Mouse (Mus musculus) spleen, adult 2 months (tissue): ENCODE results near the gene Gdi2. TPM values are rescaled to one million over a fixed set of nuclear protein-coding genes. Genes with fewer than 3 reads are reported as not detected.
"Not testable (repeated sequence)": the region's sequence is repeated elsewhere in the genome, so short reads cannot be mapped to it uniquely, and the experiment has no call there.

Source experiments
- DNase-seq, 2 experiments: peaks; one replicate each; pipeline versions ENCODE4 v3.0.0 to v3.0.0-alpha.2; 2012 to 2021; ENCODE audit warnings: low spot score in 2 of 2, low read depth in 1 of 2
- H3K27ac ChIP-seq: fragments of 200-500 bp; 2 replicates; pipeline ENCODE4 v1.5.1; 2012; ENCODE audit warnings: low read length, inconsistent platforms; ENCODE audit not compliant: insufficient read depth
- H3K27me3 ChIP-seq: fragments of 200-500 bp; 2 replicates; pipeline ENCODE4 v1.6.1; 2012; ENCODE audit warnings: mild to moderate bottlenecking, moderate library complexity, low read length, inconsistent platforms; ENCODE audit not compliant: control insufficient read depth, insufficient read depth
- H3K36me3 ChIP-seq: fragments of 200-500 bp; 2 replicates; pipeline ENCODE4 v1.6.1; 2012; ENCODE audit warnings: mild to moderate bottlenecking, low read length, inconsistent platforms; ENCODE audit not compliant: control insufficient read depth, insufficient read depth
- H3K4me1 ChIP-seq: fragments of 200-500 bp; 2 replicates; pipeline ENCODE4 v1.6.1; 2011; ENCODE audit warnings: inconsistent platforms; ENCODE audit not compliant: control insufficient read depth, insufficient read depth, insufficient read length
- H3K4me3 ChIP-seq: fragments of 200-500 bp; 2 replicates; pipeline ENCODE4 v1.5.1; 2011; ENCODE audit warnings: mild to moderate bottlenecking, inconsistent platforms; ENCODE audit not compliant: insufficient read depth, insufficient read length; ENCODE audit errors: extremely low read depth
- CTCF ChIP-seq: fragments of 200-500 bp; IDR thresholded peaks from 2 replicates; pipeline ENCODE4 v1.5.1; 2011; ENCODE audit warnings: mild to moderate bottlenecking, inconsistent platforms; ENCODE audit not compliant: insufficient read depth, insufficient read length, insufficient replicate concordance; ENCODE audit errors: extremely low read depth
- POLR2A ChIP-seq: fragments of 200-500 bp; IDR thresholded peaks from 2 replicates; pipeline ENCODE4 v1.6.1; 2011; ENCODE audit warnings: low read depth, low read length, inconsistent platforms
- WGBS: fragments of 180-500 bp; shearing (Covaris S2); methylation state at CpG from one replicate; pipeline ENCODE4 v1.1.7; 2018; 5-methylcytosine and 5-hydroxymethylcytosine counted together
- polyA plus RNA-seq: library from polyadenylated mRNA; depleted of rRNA; stranded (reverse); fragments of >200 nt; gene quantifications from 2 replicates; pipeline ENCODE4 v1.2.3, GENCODE M21; 2012; rRNA removed

Gene Gdi2
- polyA plus RNA-seq, result 114 and 130 TPM in 2 replicates

DNA sequence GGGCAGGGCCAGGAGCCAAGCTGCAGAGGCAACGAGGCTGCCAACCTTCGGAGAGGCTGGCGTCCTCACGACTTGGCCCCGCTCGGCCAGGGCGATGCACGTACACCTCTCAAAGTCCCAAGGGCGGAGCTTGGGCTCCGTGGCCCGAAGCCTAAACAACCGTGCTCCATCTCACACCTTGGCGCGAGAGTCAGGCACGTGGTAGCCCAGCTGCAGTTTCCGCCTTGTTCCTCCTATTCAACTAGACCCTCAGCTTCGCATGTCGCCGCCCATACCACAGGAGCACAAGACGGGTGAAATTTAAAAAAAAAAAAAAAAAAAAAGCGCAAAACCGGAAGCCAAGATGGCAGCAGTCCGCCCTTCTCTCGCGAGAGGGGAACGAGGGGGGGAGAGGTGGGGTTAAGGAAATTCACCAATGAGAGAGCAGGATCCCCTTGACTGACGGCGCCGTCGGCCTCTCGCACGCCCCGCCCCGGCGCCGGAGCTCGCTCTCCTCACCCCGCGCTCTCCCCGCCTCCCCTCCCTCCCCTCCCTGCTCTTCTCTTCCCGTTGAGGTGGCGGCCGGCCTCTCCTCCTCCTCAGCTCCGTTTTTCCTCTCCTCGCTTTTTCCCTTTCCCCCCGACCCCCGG lies at the start of gene Gdi2:
Gene Gdi2 (plus strand): TSS at position 470 of the 629 bp plus-strand sequence.
- Histone ChIP-seq H3K27ac (peak within 1 kb of the TSS; percentile 97), H3K27me3 (no peaks in the 10 kb centered on the region), H3K4me1 (peaks cover 8% of the 10 kb centered on the region), H3K36me3 (no peaks in the 10 kb centered on the region), H3K4me3 (peak within 1 kb of the TSS; percentile 80)
- DNase-seq, result peak; percentile 93 to 98
- TF ChIP-seq CTCF (no peak), POLR2A (peak; percentile 58; the same call in 1 of the 2 replicates)
- WGBS, result under 1% methylated on average over 41 of the region's 47 CpGs

DNA sequence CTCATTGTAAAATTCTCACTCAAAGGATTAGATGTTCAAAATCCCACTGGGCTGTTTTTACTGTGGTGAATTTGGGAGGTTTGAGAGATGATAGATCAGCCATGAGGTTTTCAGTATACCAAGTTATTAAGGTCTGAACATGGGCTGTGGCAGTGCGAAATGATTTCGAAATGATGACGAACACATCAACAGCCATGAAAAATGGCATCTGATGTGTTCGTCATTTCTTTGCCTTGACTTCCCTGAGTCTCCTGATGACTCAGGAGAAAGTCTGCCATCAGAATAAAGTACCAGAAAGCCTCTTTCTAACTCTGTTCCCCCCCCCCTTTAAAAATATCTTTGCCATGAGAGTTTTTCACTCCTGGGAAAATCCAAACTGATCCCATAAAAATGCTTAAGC lies 42.3 kb upstream of the Gdi2 start:
- 94% methylated on average over 4 of the region's 4 CpGs for WGBS
- H3K27ac ChIP-seq, result no peak overlapping the region
- no peaks in the 10 kb centered on the region for H3K36me3 ChIP-seq
- H3K4me1 ChIP-seq, result no peaks in the 10 kb centered on the region
- TF ChIP-seq CTCF (no peak), POLR2A (no peak)
- no peak for DNase-seq
- no peak overlapping the region for H3K4me3 ChIP-seq
- H3K27me3 ChIP-seq, result no peaks in the 10 kb centered on the region

DNA sequence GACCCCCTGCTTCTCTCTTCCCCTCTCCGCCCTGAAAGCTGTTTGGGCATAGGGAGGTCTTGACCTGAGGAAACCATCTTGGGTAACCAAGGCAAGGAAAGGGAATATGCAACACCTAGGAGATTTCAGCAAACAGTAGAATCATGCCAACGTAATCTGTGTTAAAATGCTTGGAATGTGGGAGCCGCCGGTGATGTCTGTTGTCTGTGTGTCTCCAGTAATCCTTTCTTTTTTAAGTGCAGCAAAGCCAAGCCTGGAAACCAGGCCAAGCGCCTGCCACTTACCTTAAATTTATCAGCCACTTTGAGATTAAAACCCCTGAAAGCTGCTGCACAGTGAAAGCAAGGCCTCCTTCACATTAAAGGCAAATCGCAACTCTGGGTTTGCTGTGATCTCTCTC lies 36.8 kb upstream of the Gdi2 start:
- H3K4me3 ChIP-seq, DNase-seq, H3K27ac ChIP-seq, H3K36me3 ChIP-seq, H3K27me3 ChIP-seq, H3K4me1 ChIP-seq: not testable (repeated sequence)
- WGBS, result 91% methylated on average over 6 of the region's 6 CpGs

DNA sequence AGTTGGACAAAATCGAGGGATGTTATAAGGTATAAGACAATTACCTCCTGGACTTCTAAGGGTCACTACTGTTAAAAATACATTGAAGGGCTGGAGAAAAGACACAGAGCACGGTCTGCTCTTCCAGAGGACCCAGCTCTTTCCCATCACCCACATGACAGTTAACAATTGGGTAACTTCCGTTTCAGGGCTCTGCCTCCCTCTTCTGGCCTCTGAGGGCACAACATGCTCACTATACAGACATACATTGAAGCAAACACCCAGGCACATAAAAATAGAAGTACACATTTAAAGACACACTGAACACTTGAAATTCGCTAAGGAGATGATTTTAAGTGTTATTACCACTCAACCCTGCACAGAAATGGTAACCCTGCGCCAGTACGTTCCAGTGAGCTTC lies 22.5 kb upstream of the Gdi2 start:
- DNase-seq, H3K4me3 ChIP-seq, H3K36me3 ChIP-seq, H3K4me1 ChIP-seq, H3K27me3 ChIP-seq, H3K27ac ChIP-seq: not testable (repeated sequence)
- WGBS, result 87% methylated on average over 6 of the region's 6 CpGs

DNA sequence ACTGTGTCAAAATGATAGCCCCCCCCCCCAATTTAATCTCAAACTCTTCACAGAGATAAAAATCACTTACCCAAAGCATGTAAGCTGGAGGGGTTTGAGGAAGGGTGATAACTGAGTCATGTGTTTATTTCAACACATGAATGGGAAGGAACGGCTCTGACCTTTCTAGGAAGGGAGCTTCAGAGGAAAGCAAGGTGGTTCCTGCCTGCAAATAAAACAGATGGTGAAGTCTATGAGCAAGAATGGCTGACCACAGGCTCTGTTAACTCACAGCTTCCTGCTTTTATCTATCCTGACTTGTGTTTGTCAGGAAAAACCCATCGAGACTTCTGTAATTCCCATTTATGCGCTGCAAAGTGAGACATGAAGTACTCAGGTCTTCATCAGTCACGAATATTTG lies 18.5 kb upstream of the Gdi2 start:
- not testable (repeated sequence) for H3K36me3 ChIP-seq, H3K4me1 ChIP-seq, H3K4me3 ChIP-seq, H3K27me3 ChIP-seq, DNase-seq, H3K27ac ChIP-seq
- WGBS, result 16% methylated on average over 3 of the region's 4 CpGs

DNA sequence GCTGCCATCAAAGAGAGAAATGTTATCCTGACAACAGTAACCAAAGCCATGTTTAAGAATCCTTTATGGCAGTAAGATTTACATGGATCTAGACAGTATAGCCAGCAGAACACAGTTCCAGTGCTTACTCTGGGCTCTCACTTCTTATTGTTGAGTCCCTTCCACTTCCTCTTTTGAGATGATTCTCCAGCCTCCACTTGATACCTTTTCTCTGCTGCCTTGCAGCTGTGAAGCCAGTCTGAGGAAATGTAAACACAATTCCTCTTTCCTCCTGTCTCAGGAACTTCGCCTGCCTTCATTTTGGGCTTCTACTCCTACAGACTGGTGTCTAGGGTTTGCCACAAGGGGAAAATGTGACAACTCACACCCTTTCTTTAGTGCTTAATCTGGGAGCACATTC lies 17.9 kb upstream of the Gdi2 start:
- peak overlapping the region; percentile 38; the same call in 1 of the 2 replicates for H3K27ac ChIP-seq
- H3K4me1 ChIP-seq, H3K36me3 ChIP-seq, H3K4me3 ChIP-seq, H3K27me3 ChIP-seq, DNase-seq: not testable (repeated sequence)
- 6% methylated on average over 1 of the region's 1 CpGs for WGBS

DNA sequence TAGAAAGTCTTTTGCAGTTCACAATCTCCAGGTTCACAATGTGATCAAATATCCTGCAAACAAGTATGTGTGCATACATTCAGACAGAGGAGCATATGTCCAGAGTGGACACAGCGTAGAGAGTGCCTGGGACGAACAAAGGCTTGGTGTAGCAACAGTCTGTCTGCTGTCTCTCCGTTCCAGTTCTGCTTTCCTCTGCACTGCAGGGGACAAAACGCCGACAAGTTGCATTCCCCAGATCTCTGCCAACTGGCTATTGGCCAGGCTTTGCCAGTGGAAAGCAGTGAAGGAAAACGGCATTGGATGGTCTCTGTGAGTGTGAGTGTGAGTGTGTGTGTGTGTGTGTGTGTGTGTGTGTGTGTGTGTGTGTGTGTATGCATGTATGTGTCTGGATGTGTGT lies 14.4 kb upstream of the Gdi2 start:
- no peaks in the 10 kb centered on the region for H3K36me3 ChIP-seq
- H3K27me3 ChIP-seq, result no peaks in the 10 kb centered on the region
- 0 out of 2 replicates have a peak overlapping the region, but pooled peaks have one; percentile 16 for H3K27ac ChIP-seq
- no peak for DNase-seq
- WGBS, result 49% methylated on average over 6 of the region's 6 CpGs
- no peak overlapping the region for H3K4me3 ChIP-seq
- TF ChIP-seq CTCF, result no peak
- TF ChIP-seq POLR2A, result no peak
- peaks cover 3% of the 10 kb centered on the region; the same call in 1 of the 2 replicates for H3K4me1 ChIP-seq
